Mouse (Mus musculus): ENCODE measurements around the gene Il5. TPM values are rescaled to one million over a fixed set of nuclear protein-coding genes. Genes with fewer than 3 reads are reported as not detected.

Il5 gene
- polyA plus RNA-seq, 1 experiment from 2014 or later, result not detected

DNA sequence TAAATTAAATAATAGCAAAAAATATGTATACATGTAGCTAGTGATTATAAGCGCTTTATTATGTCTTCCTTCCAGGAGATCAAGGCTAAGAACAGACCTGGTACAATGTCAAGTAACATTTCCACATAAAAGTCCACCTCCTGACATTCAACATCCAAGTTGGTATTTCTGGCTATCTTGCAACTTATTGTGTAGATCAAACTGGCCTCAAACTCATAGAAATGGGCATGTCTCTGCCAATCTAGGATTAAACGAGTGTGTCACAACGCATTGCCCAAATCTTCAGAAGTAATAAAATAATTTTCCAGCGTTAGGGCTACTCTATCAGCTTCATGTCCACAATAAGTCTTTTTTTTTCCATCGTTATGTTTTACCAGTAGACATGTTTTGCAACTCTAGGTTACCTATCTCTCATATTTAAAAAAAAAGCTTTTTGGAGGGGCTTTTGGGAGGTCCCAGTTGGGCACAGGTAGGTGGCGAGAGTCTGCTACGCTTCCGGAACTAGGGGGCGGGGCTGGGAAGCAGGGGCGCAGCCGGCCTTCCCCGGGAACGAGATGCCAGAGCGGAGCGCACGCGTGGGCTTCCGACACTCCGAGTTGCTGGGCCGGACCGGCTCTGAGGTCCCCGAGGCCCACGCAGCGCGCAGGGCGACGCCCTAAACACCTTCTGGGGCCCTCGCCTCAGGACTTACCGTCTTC, 14.2 kb upstream of the Il5 start:
- WGBS, result 7% methylated on average over 29 of the region's 29 CpGs
- Histone ChIP-seq H3K36me3 (ENCODE audit: control insufficient read depth, insufficient read depth) (no peaks in the 10 kb centered on the region), H3K9me3 (ENCODE audit: control insufficient read depth, low read length) (no peaks in the 10 kb centered on the region), H3K4me3 (replicated peaks; ENCODE audit: low read length) (peak overlapping the region; percentile 93), H3K27ac (ENCODE audit: low read length) (peak overlapping the region; percentile 44; the same call in 1 of the 2 replicates), H3K9ac (replicated peaks; ENCODE audit: low read depth, low read length) (peak overlapping the region; percentile 75), H3K27me3 (replicated peaks; ENCODE audit: control insufficient read depth, insufficient read depth, low read length) (no peaks in the 10 kb centered on the region), H3K4me1 (replicated peaks; ENCODE audit: control insufficient read depth, insufficient read depth, low read length) (peaks cover 8% of the 10 kb centered on the region), H3K4me2 (ENCODE audit: low read length) (peak overlapping the region; percentile 91)
- ATAC-seq, result peak; percentile 73

DNA sequence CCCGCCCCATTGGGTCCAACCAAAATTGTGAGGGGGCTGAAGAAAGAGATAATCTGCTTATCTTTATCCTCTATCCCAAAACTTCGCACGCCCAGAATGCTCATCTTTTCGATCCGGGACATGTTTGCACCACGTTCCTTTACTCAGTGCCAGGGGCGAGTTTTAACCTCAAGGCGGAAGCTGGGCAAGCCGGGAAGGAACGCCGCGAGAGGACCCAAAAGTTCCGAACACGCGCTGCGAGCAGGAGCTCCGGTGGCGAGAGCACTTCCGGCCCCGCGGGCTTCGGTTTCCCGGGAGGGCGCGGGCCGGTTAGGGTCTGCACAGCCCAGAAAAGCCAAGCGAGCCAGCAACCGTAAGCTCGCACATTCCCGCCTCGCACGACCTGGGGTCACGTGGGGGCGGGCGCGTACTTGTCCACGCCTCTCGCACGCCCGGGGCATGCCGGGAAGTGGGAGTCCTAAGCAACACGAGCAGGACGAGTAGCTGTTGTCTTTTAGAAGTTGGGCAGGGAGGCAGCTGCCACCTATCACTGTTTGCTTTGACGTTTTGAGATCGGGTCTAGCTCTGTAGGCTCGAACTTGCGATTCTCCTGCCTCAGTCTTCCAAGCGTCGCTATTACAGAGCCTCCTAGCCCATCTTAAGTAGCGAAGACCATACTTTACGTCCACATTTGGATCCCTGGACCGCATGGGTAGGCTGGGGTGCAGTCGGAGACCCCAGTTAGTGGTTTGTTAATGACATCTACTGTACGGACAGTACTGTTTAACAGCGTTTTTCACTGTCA, 13.5 kb upstream of the Il5 start, which contains the start of gene Rad50:
TSS of gene Rad50 (minus strand) at position 386 of the 784 bp plus-strand sequence.
- 4% methylated on average over 55 of the region's 55 CpGs for WGBS
- peak; percentile 97 for ATAC-seq
- peaks cover 8% of the 10 kb centered on the region for H3K4me1 ChIP-seq (replicated peaks; ENCODE audit: control insufficient read depth, insufficient read depth, low read length)

DNA sequence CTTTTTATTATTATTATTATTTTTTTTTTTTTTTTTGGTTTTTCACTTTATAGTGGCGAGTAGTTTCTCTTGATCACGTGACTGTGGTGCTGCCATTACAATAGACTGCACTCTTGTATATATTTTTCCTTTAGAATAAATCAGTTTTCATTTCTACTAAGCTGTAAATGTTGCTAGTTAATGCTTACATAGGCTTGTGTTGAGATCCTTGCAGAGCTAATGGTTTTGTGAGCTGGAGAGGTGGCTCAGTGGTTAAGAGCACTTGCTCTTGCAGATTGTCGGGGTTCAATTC, 12.9 kb upstream of the Il5 start:
- WGBS, result 77% methylated on average over 3 of the region's 3 CpGs
- H3K9ac ChIP-seq (replicated peaks; ENCODE audit: low read depth, low read length), result peak overlapping the region; percentile 75

More for the DNA sequence above, 13.5 kb upstream of the Il5 start, which contains the start of gene Rad50:
- Histone ChIP-seq H3K9ac (replicated peaks; ENCODE audit: low read depth, low read length) (peak within 1 kb of the TSS; percentile 75), H3K4me3 (replicated peaks; ENCODE audit: low read length) (peak within 1 kb of the TSS; percentile 93), H3K27me3 (replicated peaks; ENCODE audit: control insufficient read depth, insufficient read depth, low read length) (no peaks in the 10 kb centered on the region), H3K36me3 (ENCODE audit: control insufficient read depth, insufficient read depth) (no peaks in the 10 kb centered on the region), H3K9me3 (ENCODE audit: control insufficient read depth, low read length) (no peaks in the 10 kb centered on the region), H3K27ac (ENCODE audit: low read length) (peak within 1 kb of the TSS; percentile 44; the same call in 1 of the 2 replicates), H3K4me2 (ENCODE audit: low read length) (peak within 1 kb of the TSS; percentile 91)

DNA sequence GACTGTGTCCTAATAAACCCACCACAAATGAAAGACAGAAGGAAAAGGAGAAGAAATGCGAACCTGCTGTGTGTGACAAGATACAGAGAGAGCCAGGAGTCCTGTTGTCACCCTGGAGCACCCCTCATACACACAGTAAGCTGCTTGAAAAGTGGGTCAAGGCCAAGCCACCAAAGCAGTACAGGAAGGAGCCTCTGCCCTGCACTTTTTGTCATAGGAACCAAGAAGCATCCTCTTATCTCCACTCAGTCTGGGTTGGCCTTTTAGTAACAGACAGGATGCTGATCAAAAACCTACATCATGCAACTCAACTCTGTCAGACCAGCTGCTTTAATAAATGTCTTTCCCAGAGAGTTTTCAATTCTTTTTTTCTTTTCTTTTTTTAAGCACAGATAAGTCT, 893 bp upstream of the Il5 start:
- H3K27ac ChIP-seq (ENCODE audit: low read length), result no peak overlapping the region
- no peaks in the 10 kb centered on the region for H3K9me3 ChIP-seq (ENCODE audit: control insufficient read depth, low read length)
- H3K9ac ChIP-seq (replicated peaks; ENCODE audit: low read depth, low read length), result no peak overlapping the region
- H3K27me3 ChIP-seq (replicated peaks; ENCODE audit: control insufficient read depth, insufficient read depth, low read length), result no peaks in the 10 kb centered on the region
- no peaks in the 10 kb centered on the region for H3K36me3 ChIP-seq (ENCODE audit: control insufficient read depth, insufficient read depth)
- ATAC-seq, result no peak
- 75% methylated on average over 1 of the region's 1 CpGs for WGBS
- no peaks in the 10 kb centered on the region for H3K4me1 ChIP-seq (replicated peaks; ENCODE audit: control insufficient read depth, insufficient read depth, low read length)
- no peak overlapping the region for H3K4me2 ChIP-seq (ENCODE audit: low read length)
- H3K4me3 ChIP-seq (replicated peaks; ENCODE audit: low read length), result no peak overlapping the region

More for the DNA sequence above, 12.9 kb upstream of the Il5 start:
- no peaks in the 10 kb centered on the region for H3K27me3 ChIP-seq (replicated peaks; ENCODE audit: control insufficient read depth, insufficient read depth, low read length)
- no peak overlapping the region for H3K27ac ChIP-seq (ENCODE audit: low read length)
- H3K4me1 ChIP-seq (replicated peaks; ENCODE audit: control insufficient read depth, insufficient read depth, low read length), result peaks cover 8% of the 10 kb centered on the region
- peak overlapping the region; percentile 93 for H3K4me3 ChIP-seq (replicated peaks; ENCODE audit: low read length)
- no peaks in the 10 kb centered on the region for H3K9me3 ChIP-seq (ENCODE audit: control insufficient read depth, low read length)
- no peak for ATAC-seq
- H3K36me3 ChIP-seq (ENCODE audit: control insufficient read depth, insufficient read depth), result no peaks in the 10 kb centered on the region
- H3K4me2 ChIP-seq (ENCODE audit: low read length), result peak overlapping the region; percentile 91

DNA sequence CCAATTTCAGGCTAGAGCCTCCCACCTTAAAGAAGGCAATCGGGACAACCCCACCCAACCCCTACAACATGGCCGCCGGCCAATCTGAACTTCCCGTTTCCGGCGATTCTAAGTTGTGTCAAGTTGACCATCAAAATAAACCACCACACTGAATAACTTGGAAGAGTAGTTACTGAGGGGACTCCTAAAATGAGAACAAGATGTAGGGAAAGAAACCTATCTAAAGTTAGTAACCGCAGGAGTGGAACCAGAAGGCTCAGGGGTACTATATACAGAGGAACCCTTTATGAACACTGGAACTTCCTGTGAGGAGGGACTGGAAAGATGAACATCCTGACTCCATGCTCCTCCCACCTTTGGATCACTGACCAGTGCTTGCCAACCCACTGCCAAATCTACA, 10.9 kb downstream of the Il5 start:
- H3K4me1 ChIP-seq (replicated peaks; ENCODE audit: control insufficient read depth, insufficient read depth, low read length), result no peaks in the 10 kb centered on the region
- no peak overlapping the region for H3K4me2 ChIP-seq (ENCODE audit: low read length)
- no peaks in the 10 kb centered on the region for H3K36me3 ChIP-seq (ENCODE audit: control insufficient read depth, insufficient read depth)
- ATAC-seq, result no peak
- H3K9ac ChIP-seq (replicated peaks; ENCODE audit: low read depth, low read length), result no peak overlapping the region
- H3K4me3 ChIP-seq (replicated peaks; ENCODE audit: low read length), result no peak overlapping the region
- H3K27ac ChIP-seq (ENCODE audit: low read length), result no peak overlapping the region
- H3K27me3 ChIP-seq (replicated peaks; ENCODE audit: control insufficient read depth, insufficient read depth, low read length), result no peaks in the 10 kb centered on the region
- no peaks in the 10 kb centered on the region for H3K9me3 ChIP-seq (ENCODE audit: control insufficient read depth, low read length)
- WGBS, result 93% methylated on average over 7 of the region's 7 CpGs

DNA sequence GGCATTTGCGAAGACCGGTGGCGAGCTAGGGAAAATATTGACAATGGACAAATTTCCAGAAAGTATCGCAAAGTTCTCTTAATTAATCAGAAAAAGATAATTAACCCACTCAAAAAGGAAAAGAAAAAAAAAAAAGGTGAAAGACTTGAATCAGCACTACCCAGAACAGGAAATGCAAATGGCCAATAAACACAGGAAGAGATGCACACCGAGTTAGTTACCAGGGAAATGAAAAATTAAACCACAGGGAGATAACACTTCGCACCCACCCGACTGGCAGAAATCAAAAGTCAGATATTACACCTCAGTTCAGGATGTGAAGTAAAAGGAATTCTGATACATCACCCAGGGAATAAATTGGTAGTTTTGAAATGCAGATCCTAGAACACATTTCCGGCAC, 11.7 kb downstream of the Il5 start:
- Histone ChIP-seq H3K36me3 (ENCODE audit: control insufficient read depth, insufficient read depth) (no peaks in the 10 kb centered on the region), H3K4me1 (replicated peaks; ENCODE audit: control insufficient read depth, insufficient read depth, low read length) (no peaks in the 10 kb centered on the region), H3K9ac (replicated peaks; ENCODE audit: low read depth, low read length) (no peak overlapping the region), H3K27me3 (replicated peaks; ENCODE audit: control insufficient read depth, insufficient read depth, low read length) (no peaks in the 10 kb centered on the region), H3K4me3 (replicated peaks; ENCODE audit: low read length) (no peak overlapping the region), H3K9me3 (ENCODE audit: control insufficient read depth, low read length) (no peaks in the 10 kb centered on the region), H3K27ac (ENCODE audit: low read length) (no peak overlapping the region), H3K4me2 (ENCODE audit: low read length) (no peak overlapping the region)
- no peak for ATAC-seq
- WGBS, result 94% methylated on average over 8 of the region's 8 CpGs

DNA sequence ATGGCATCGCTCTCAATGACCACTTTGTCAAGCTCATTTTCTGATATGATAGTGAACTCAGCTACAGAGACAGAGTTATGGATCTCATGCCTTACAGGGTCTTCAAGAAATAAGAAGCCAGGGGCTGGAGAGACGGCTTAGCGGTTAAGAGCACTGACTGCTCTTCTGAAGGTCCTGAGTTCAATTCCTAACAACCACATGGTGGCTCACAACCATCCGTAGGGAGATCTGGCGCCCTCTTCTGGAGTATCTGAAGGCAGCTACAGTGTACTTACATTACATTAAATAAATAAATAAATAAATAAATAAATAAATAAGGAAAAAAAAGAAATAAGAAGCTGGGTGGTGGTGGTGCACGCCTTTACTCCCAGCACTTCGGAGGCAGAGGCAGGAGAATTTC, 13.2 kb downstream of the Il5 start:
- Histone ChIP-seq H3K4me1 (replicated peaks; ENCODE audit: control insufficient read depth, insufficient read depth, low read length) (no peaks in the 10 kb centered on the region), H3K4me2 (ENCODE audit: low read length) (no peak overlapping the region), H3K9ac (replicated peaks; ENCODE audit: low read depth, low read length) (no peak overlapping the region), H3K4me3 (replicated peaks; ENCODE audit: low read length) (no peak overlapping the region), H3K27me3 (replicated peaks; ENCODE audit: control insufficient read depth, insufficient read depth, low read length) (no peaks in the 10 kb centered on the region), H3K9me3 (ENCODE audit: control insufficient read depth, low read length) (no peaks in the 10 kb centered on the region), H3K27ac (ENCODE audit: low read length) (no peak overlapping the region), H3K36me3 (ENCODE audit: control insufficient read depth, insufficient read depth) (no peaks in the 10 kb centered on the region)
- WGBS, result 91% methylated on average over 7 of the region's 7 CpGs
- no peak for ATAC-seq

DNA sequence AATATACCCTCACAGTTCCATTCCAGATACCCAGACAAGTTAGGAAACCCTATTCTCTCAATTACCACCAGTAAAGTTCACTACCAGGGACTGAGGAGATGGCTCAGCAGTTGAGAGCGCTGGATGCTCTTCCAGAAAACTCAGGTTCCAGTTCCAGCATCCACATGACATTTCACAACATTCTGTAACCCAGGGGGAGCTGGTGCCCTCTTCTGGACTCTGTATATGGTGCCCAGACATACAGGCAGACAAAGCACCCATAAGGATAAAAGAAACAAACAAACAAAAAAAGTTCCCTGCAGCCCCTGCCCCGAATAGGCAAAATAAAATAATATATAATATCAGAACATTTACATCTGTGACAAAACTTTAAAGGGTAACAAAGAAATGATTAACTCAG, 13.8 kb downstream of the Il5 start:
- Histone ChIP-seq H3K4me1 (replicated peaks; ENCODE audit: control insufficient read depth, insufficient read depth, low read length) (no peaks in the 10 kb centered on the region), H3K4me2 (ENCODE audit: low read length) (no peak overlapping the region), H3K27me3 (replicated peaks; ENCODE audit: control insufficient read depth, insufficient read depth, low read length) (no peaks in the 10 kb centered on the region), H3K27ac (ENCODE audit: low read length) (no peak overlapping the region), H3K9ac (replicated peaks; ENCODE audit: low read depth, low read length) (no peak overlapping the region), H3K9me3 (ENCODE audit: control insufficient read depth, low read length) (no peaks in the 10 kb centered on the region), H3K36me3 (ENCODE audit: control insufficient read depth, insufficient read depth) (no peaks in the 10 kb centered on the region), H3K4me3 (replicated peaks; ENCODE audit: low read length) (no peak overlapping the region)
- ATAC-seq, result no peak
- WGBS, result 79% methylated on average over 2 of the region's 2 CpGs

DNA sequence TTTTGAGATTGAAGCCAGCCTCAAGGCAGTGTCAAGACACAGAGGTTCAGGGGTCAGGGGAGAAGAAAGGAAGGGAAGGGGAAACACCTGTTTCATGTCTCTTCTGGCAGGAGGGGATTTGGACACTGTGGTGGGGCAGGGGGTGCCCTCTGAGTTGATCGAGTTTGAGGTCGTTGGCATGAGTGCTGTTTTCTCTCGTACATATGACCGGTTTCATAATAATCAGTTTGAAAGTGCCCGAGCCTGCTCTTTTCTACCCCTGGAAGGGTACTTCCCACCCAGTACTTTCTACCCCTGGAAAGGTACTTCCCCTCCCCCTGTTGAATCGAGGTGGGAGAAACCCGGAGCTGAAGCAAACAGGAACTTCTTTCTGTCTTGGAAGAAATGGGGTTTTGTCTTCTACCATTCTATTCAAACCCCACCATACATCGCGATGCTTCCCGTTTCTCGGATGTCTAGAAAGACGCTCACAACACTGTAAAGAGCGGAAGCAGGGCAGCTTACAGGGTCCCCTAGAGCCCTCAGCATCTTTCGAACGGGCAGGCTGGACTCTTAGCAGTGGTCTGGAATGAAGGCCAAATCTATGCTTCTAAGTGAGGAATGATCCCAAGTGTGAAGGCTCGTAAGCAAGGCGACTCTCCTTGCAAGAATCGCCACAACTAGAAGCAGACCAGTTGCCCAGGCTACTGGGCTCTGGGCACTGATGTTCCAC, 14.5 kb downstream of the Il5 start:
- ATAC-seq, result no peak
- Histone ChIP-seq H3K36me3 (ENCODE audit: control insufficient read depth, insufficient read depth) (no peaks in the 10 kb centered on the region), H3K4me1 (replicated peaks; ENCODE audit: control insufficient read depth, insufficient read depth, low read length) (no peaks in the 10 kb centered on the region), H3K27ac (ENCODE audit: low read length) (no peak overlapping the region), H3K9me3 (ENCODE audit: control insufficient read depth, low read length) (no peaks in the 10 kb centered on the region), H3K4me2 (ENCODE audit: low read length) (no peak overlapping the region), H3K4me3 (replicated peaks; ENCODE audit: low read length) (no peak overlapping the region), H3K27me3 (replicated peaks; ENCODE audit: control insufficient read depth, insufficient read depth, low read length) (no peaks in the 10 kb centered on the region), H3K9ac (replicated peaks; ENCODE audit: low read depth, low read length) (no peak overlapping the region)
- WGBS, result 76% methylated on average over 18 of the region's 18 CpGs

Measured in forebrain, embryonic 16.5 days (tissue).